Mouse (Mus musculus) forebrain, embryonic 11.5 days (tissue): ENCODE results near the gene Grid2ip. TPM values are rescaled to one million over a fixed set of nuclear protein-coding genes. Genes with fewer than 3 reads are reported as not detected.

Experiments used
- polyA plus RNA-seq: library from polyadenylated mRNA; unstranded; fragments of >200 nt; fragmentation: Nextera tagmentation; extraction: Ambion mirVana; gene quantifications from 2 replicates; pipeline ENCODE4 v1.2.1, GENCODE M21; 2014

The Grid2ip gene
- polyA plus RNA-seq, 1 experiment from 2014 or later = 0.31 TPM

Other genes starting within 250 kb of the Grid2ip start
- 38.6 and 42.7 TPM in 2 replicates for gene Rnf216, start 244.3 kb upstream of the Grid2ip start, polyA plus RNA-seq
- 0.07 TPM in 1 of 2 replicates, not detected in the other for gene Olfr718-ps1, start 209.8 kb upstream of the Grid2ip start, polyA plus RNA-seq
- gene Rbak, start 176.6 kb upstream of the Grid2ip start, polyA plus RNA-seq = 15.9 and 17.2 TPM in 2 replicates
- gene Spdye4b, start 176.3 kb upstream of the Grid2ip start, polyA plus RNA-seq = not detected in 2 replicates
- gene Spdye4a, start 130.4 kb upstream of the Grid2ip start, polyA plus RNA-seq = not detected in 2 replicates
- 30.4 and 31.0 TPM in 2 replicates for gene Zfp12, start 122.2 kb upstream of the Grid2ip start, polyA plus RNA-seq
- gene Zfp316, start 87.3 kb upstream of the Grid2ip start, polyA plus RNA-seq = 3.5 and 4.2 TPM in 2 replicates
- not detected in 2 replicates for gene Zfp853, start 63.7 kb upstream of the Grid2ip start, polyA plus RNA-seq
- gene E130309D02Rik, start 42.0 kb upstream of the Grid2ip start, polyA plus RNA-seq = 65.8 and 75.0 TPM in 2 replicates
- gene Zdhhc4, start 28.1 kb upstream of the Grid2ip start, polyA plus RNA-seq = 69.4 and 71.9 TPM in 2 replicates
- 190 and 196 TPM in 2 replicates for gene Kdelr2, start 46.5 kb downstream of the Grid2ip start, polyA plus RNA-seq
- 12.5 and 13.8 TPM in 2 replicates for gene Daglb, start 107.2 kb downstream of the Grid2ip start, polyA plus RNA-seq
- gene Rac1, start 170.7 kb downstream of the Grid2ip start, polyA plus RNA-seq = 464 and 491 TPM in 2 replicates